ENCODE assay signal across 8 mouse cellular contexts in the genomic region with DNA sequence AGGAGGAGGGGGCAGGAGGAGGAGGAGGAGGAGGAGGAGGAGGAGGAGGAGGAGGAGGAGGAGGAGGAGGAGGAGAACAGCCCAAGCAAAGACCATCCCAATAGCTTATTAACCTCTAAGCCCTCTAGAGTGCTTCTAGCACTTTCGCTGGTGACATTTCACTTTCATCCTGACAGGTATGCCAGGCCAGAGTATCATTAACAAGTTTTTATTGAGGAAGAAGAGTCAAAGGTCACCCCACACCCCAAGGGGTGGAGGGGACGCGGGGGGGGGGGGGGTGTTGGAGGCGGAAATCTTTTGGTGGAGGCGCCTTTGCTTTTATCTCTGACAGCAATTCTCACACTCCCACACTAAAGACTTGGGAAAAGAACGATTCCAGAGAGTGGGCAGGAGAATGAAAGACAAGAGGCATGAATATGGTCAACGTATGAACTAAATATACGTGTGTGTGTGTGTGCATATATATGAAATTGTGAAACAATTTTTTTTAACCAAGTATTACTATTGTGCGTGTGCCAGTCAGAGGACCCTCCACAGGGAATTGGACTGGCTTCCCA. TPM values are rescaled to one million over a fixed set of nuclear protein-coding genes. Genes with fewer than 3 reads are reported as not detected.
A peak's percentile ranks its signal among the peaks of the same experiment; 100 is the strongest.
DNase-seq lines count a peak whose midpoint lies in the region; ATAC-seq and TF ChIP-seq lines count a peak whose summit lies in the region.

No protein-coding gene starts in this region.

- 42% methylated on average over 9 of the region's 9 CpGs for WGBS in heart, embryonic 11.5 days (ENCODE audit: insufficient replicate concordance)
- 66% methylated on average over 9 of the region's 9 CpGs for WGBS in forebrain, embryonic 16.5 days
- WGBS in liver, embryonic 15.5 days (ENCODE audit: insufficient replicate concordance): 46% methylated on average over 9 of the region's 9 CpGs

- no peak overlapping the region for H3K27ac ChIP-seq in heart, embryonic 11.5 days (ENCODE audit: low read depth, low read length)
- H3K27ac ChIP-seq in forebrain, embryonic 16.5 days (ENCODE audit: low read length): no peak overlapping the region
- H3K27ac ChIP-seq in liver, embryonic 15.5 days (replicated peaks): no peak overlapping the region

- no peaks in the 10 kb centered on the region for H3K36me3 ChIP-seq in heart, embryonic 11.5 days (ENCODE audit: control insufficient read depth, insufficient read depth, low read length)
- H3K36me3 ChIP-seq in E14TG2a.4 (ENCODE audit: insufficient read depth, low read length): no peaks in the 10 kb centered on the region
- H3K36me3 ChIP-seq in forebrain, embryonic 16.5 days (ENCODE audit: control insufficient read depth, insufficient read depth): no peaks in the 10 kb centered on the region
- H3K36me3 ChIP-seq in liver, embryonic 15.5 days (replicated peaks): no peaks in the 10 kb centered on the region

- no peaks in the 10 kb centered on the region for H3K4me1 ChIP-seq in heart, embryonic 11.5 days (ENCODE audit: control insufficient read depth, insufficient read depth, low read length)
- peaks cover 23% of the 10 kb centered on the region for H3K4me1 ChIP-seq in E14TG2a.4 (replicated peaks; ENCODE audit: low read depth, low read length)
- H3K4me1 ChIP-seq in forebrain, embryonic 16.5 days (replicated peaks; ENCODE audit: control insufficient read depth, insufficient read depth, low read length): peaks cover 9% of the 10 kb centered on the region
- peaks cover 5% of the 10 kb centered on the region; the same call in 1 of the 2 replicates for H3K4me1 ChIP-seq in liver, embryonic 15.5 days (replicated peaks)

- H3K4me2 ChIP-seq in heart, embryonic 11.5 days: peak overlapping the region; percentile 85
- peak overlapping the region; percentile 77 for H3K4me2 ChIP-seq in forebrain, embryonic 16.5 days (ENCODE audit: low read length)
- H3K4me2 ChIP-seq in liver, embryonic 15.5 days: peak overlapping the region; percentile 74

- no peak for DNase-seq in heart, postnatal 14 days
- DNase-seq in layer of hippocampus, adult 18-20 months (ENCODE audit: low spot score in 2 of 2): no peak
- DNase-seq in urinary bladder, postnatal 14 days (ENCODE audit: low spot score): no peak
- DNase-seq in adrenal gland, adult 18-20 months (ENCODE audit: low spot score in 2 of 2): no peak

- peak overlapping the region; percentile 88; the same call in 1 of the 2 replicates for H3K9ac ChIP-seq in heart, embryonic 11.5 days (ENCODE audit: low read depth, low read length)
- no peak overlapping the region; the same call in 1 of the 2 replicates for H3K9ac ChIP-seq in forebrain, embryonic 16.5 days (replicated peaks; ENCODE audit: low read depth, low read length)
- H3K9ac ChIP-seq in liver, embryonic 15.5 days: no peak overlapping the region

- ATAC-seq in heart, embryonic 11.5 days (replicated peaks; ENCODE audit: insufficient number of reproducible peaks, low FRiP score, low TSS enrichment): no peak
- peak; percentile 0; the same call in 1 of the 2 replicates for ATAC-seq in forebrain, embryonic 16.5 days
- no peak for ATAC-seq in liver, embryonic 15.5 days (ENCODE audit: insufficient read depth)

- H3K27me3 ChIP-seq in heart, embryonic 11.5 days (ENCODE audit: control insufficient read depth, insufficient read depth, low read length): no peaks in the 10 kb centered on the region
- H3K27me3 ChIP-seq in E14TG2a.4 (ENCODE audit: insufficient read depth, low read length): peaks cover 24% of the 10 kb centered on the region
- H3K27me3 ChIP-seq in forebrain, embryonic 16.5 days (replicated peaks; ENCODE audit: control insufficient read depth, insufficient read depth, low read length): no peaks in the 10 kb centered on the region
- peaks cover 36% of the 10 kb centered on the region for H3K27me3 ChIP-seq in liver, embryonic 15.5 days

- intact Hi-C loops in heart, postnatal 14 days (cut with DNase I): no loop called here

- peak overlapping the region; percentile 69; the same call in 1 of the 2 replicates for H3K4me3 ChIP-seq in heart, embryonic 11.5 days (ENCODE audit: low read depth, low read length)
- H3K4me3 ChIP-seq in E14TG2a.4 (replicated peaks; ENCODE audit: low read length): peak overlapping the region; percentile 79
- peak overlapping the region; percentile 73 for H3K4me3 ChIP-seq in forebrain, embryonic 16.5 days (replicated peaks; ENCODE audit: low read length)
- H3K4me3 ChIP-seq in liver, embryonic 15.5 days (replicated peaks): no peak overlapping the region

- no peaks in the 10 kb centered on the region for H3K9me3 ChIP-seq in heart, embryonic 11.5 days (replicated peaks; ENCODE audit: control insufficient read depth, low read length)
- H3K9me3 ChIP-seq in E14TG2a.4 (ENCODE audit: low read length): peaks cover 23% of the 10 kb centered on the region
- H3K9me3 ChIP-seq in forebrain, embryonic 16.5 days (ENCODE audit: control insufficient read depth, low read length): no peaks in the 10 kb centered on the region
- no peaks in the 10 kb centered on the region for H3K9me3 ChIP-seq in liver, embryonic 15.5 days (replicated peaks)

- TF ChIP-seq CTCF in E14TG2a.4 (conservative IDR thresholded peaks at IDR 0.05; ENCODE audit: low read length): no peak

RNA-seq across cellular contexts. Expression of gene Cox20, which starts 43.7 kb away (rescaled TPM):
- polyA plus RNA-seq in heart, embryonic 11.5 days (2014; fragmentation: Nextera tagmentation; extraction: Ambion mirVana): 174 and 178 TPM in 2 replicates
- total RNA-seq in heart, postnatal 14 days (2021): 100 to 1,000 TPM; 111 to 119 TPM
- 129 and 141 TPM in 2 replicates for polyA plus RNA-seq in forebrain, embryonic 16.5 days (2015; fragmentation: Nextera tagmentation; extraction: Ambion mirVana)
- polyA plus RNA-seq in liver, embryonic 15.5 days (2015; fragmentation: Nextera tagmentation; extraction: Ambion mirVana): 60.2 and 78.6 TPM in 2 replicates
- 10 to 100 TPM; 37.1 to 38.9 TPM for total RNA-seq in layer of hippocampus, adult 18-20 months (2021)
- 100 to 1,000 TPM in 1 of 2 experiments, 10 to 100 TPM in 1; 88.7 to 117 TPM for total RNA-seq in adrenal gland, adult 18-20 months (2021)
